Mouse (Mus musculus) Patski (cell line): ENCODE measurements at regions not wholly inside any gene's neighbourhood (a gene's known extent, or its start where the extent isn't known, plus 50 kb on each side); places are given as distances from the start of the nearest gene placed in this dataset.

ENCODE experiments used
- ATAC-seq: fragments of 100-300 bp; one replicate; pipeline ENCODE4 v1.8.0; 2021
- CTCF ChIA-PET: fragments of 350-600 bp; sonication (Branson Sonifier 250); formaldehyde crosslinking; loops from one replicate; lab custom pipeline; 2022; ENCODE audit warnings: inconsistent platforms; lab: Charles Lee
- POLR2A ChIA-PET: fragments of 350-600 bp; sonication (Branson Sonifier 250); formaldehyde crosslinking; loops from one replicate; lab custom pipeline; 2022; ENCODE audit warnings: antibody characterized with exemption, inconsistent platforms; lab: Charles Lee
- DNase-seq: peaks from one replicate; pipeline ENCODE4 v3.0.0-alpha.2; 2011; ENCODE audit warnings: low read depth, low spot score
- H3K27me3 ChIP-seq: fragments of 371-371 bp; one replicate; pipeline ENCODE4 v1.5.1; 2021
- CTCF ChIP-seq: fragments of 100-300 bp; IDR thresholded peaks from one replicate; pipeline ENCODE4 v1.5.1; 2021
- in situ Hi-C: fragments of 300-500 bp; cut with MboI; formaldehyde crosslinking; loops from 3 replicates; pipeline ENCODE4 v1.11.1; 2018; ENCODE audit warnings: low pct_unique_long_range_greater_than_20kb, mixed read lengths

- ChIA-PET CTCF (interaction anchor here (0.9 to 2.7 kb wide), 17 partner anchors 9 to 169 kb away, joined by 3 to 13 read pairs (median 4); no protein-coding TSS in a partner anchor), POLR2A (interaction anchor here (0.6 kb wide), 2 partner anchors 119 to 171 kb away, joined by 3 to 7 read pairs; no protein-coding TSS in a partner anchor)
- TF ChIP-seq CTCF = no peak
- no peaks in the 10 kb centered on the region for H3K27me3 ChIP-seq
- in situ Hi-C loops = loop anchor here (5.0 kb wide), 1 partner anchor 170 kb away; no protein-coding TSS in a partner anchor
- no peak for ATAC-seq
- DNase-seq = no peak
Measured at GRCm38 (mm10) chr15:8802058-8802457, 91.5 kb upstream of the Slc1a3 start.

GRCm38 (mm10) chr15:8797015-8797414, 86.5 kb upstream of the Slc1a3 start:
- ATAC-seq = no peak
- no peak for DNase-seq
- POLR2A ChIA-PET = no interaction called here
- CTCF ChIA-PET = interaction anchor here (1.2 kb wide), 2 partner anchors 86 to 88 kb away, joined by 4 read pairs; no protein-coding TSS in a partner anchor
- in situ Hi-C loops = no loop called here
- TF ChIP-seq CTCF = peak; percentile 46
- H3K27me3 ChIP-seq = no peaks in the 10 kb centered on the region

- CTCF ChIA-PET = interaction anchor here (1.3 to 1.5 kb wide), 2 partner anchors 10 to 64 kb away, joined by 3 to 4 read pairs; no protein-coding TSS in a partner anchor
- ATAC-seq (no peak), DNase-seq (no peak)
- TF ChIP-seq CTCF = no peak
- POLR2A ChIA-PET = no interaction called here
- in situ Hi-C loops = no loop called here
- H3K27me3 ChIP-seq = no peaks in the 10 kb centered on the region
Measured at GRCm38 (mm10) chr15:8792106-8792505, 81.5 kb upstream of the Slc1a3 start.

GRCm38 (mm10) chr15:8789924-8790323, 79.4 kb upstream of the Slc1a3 start:
- in situ Hi-C loops = no loop called here
- ChIA-PET CTCF (interaction anchor here (1.2 kb wide), 1 partner anchor 50 kb away, joined by 4 read pairs; no protein-coding TSS in a partner anchor), POLR2A (no interaction called here)
- DNase-seq (no peak), ATAC-seq (no peak)
- no peak for TF ChIP-seq CTCF
- no peaks in the 10 kb centered on the region for H3K27me3 ChIP-seq

GRCm38 (mm10) chr15:8789000-8789399, 78.4 kb upstream of the Slc1a3 start:
- DNase-seq = no peak
- ChIA-PET CTCF (no interaction called here), POLR2A (no interaction called here)
- no peaks in the 10 kb centered on the region for H3K27me3 ChIP-seq
- in situ Hi-C loops = no loop called here
- no peak for TF ChIP-seq CTCF
- no peak for ATAC-seq

- in situ Hi-C loops = no loop called here
- ATAC-seq (peak; percentile 47), DNase-seq (peak; percentile 42)
- ChIA-PET POLR2A (interaction anchor here (0.9 kb wide), 1 partner anchor 186 kb away, joined by 4 read pairs; no protein-coding TSS in a partner anchor), CTCF (interaction anchor here (0.6 to 1.8 kb wide), 5 partner anchors 10 to 100 kb away, joined by 3 to 6 read pairs (median 3); no protein-coding TSS in a partner anchor)
- no peak for TF ChIP-seq CTCF
- H3K27me3 ChIP-seq = no peaks in the 10 kb centered on the region
Measured at GRCm38 (mm10) chr15:8785537-8785936, 75.0 kb upstream of the Slc1a3 start.

GRCm38 (mm10) chr15:8783567-8783966, 73.0 kb upstream of the Slc1a3 start:
- ATAC-seq (no peak), DNase-seq (no peak)

GRCm38 (mm10) chr15:8783036-8783435, 72.5 kb upstream of the Slc1a3 start:
- DNase-seq (no peak), ATAC-seq (no peak)
- no peaks in the 10 kb centered on the region for H3K27me3 ChIP-seq
- ChIA-PET POLR2A (no interaction called here), CTCF (interaction anchor here (0.9 kb wide), 1 partner anchor 98 kb away, joined by 3 read pairs; no protein-coding TSS in a partner anchor)
- TF ChIP-seq CTCF = no peak
- in situ Hi-C loops = no loop called here

More at GRCm38 (mm10) chr15:8783567-8783966, 73.0 kb upstream of the Slc1a3 start:
- POLR2A ChIA-PET = no interaction called here
- CTCF ChIA-PET = interaction anchor here (0.9 kb wide), 1 partner anchor 99 kb away, joined by 3 read pairs; no protein-coding TSS in a partner anchor
- H3K27me3 ChIP-seq = no peaks in the 10 kb centered on the region
- TF ChIP-seq CTCF = no peak
- in situ Hi-C loops = no loop called here

- CTCF ChIA-PET = no interaction called here
- TF ChIP-seq CTCF = no peak
- in situ Hi-C loops = no loop called here
- DNase-seq = no peak
- POLR2A ChIA-PET = no interaction called here
- ATAC-seq = no peak
- no peaks in the 10 kb centered on the region for H3K27me3 ChIP-seq
Measured at GRCm38 (mm10) chr15:8782131-8782507, 71.6 kb upstream of the Slc1a3 start.

GRCm38 (mm10) chr15:8781159-8782130, 70.9 kb upstream of the Slc1a3 start:
- no peak for TF ChIP-seq CTCF
- ChIA-PET CTCF (no interaction called here), POLR2A (no interaction called here)
- in situ Hi-C loops = no loop called here
- no peaks in the 10 kb centered on the region for H3K27me3 ChIP-seq
- DNase-seq (no peak), ATAC-seq (no peak)
